Mouse (Mus musculus) embryonic facial prominence, embryonic 11.5 days (tissue): Measurements from ENCODE around the gene Rab24. TPM values are rescaled to one million over a fixed set of nuclear protein-coding genes. Genes with fewer than 3 reads are reported as not detected.
A peak's percentile ranks its signal among the peaks of the same experiment; 100 is the strongest.

ENCODE experiments used
- ATAC-seq: fragments of 200-750 bp; cut with Nextera tagmentation; replicated peaks from 2 replicates; pipeline ENCODE4 v1.8.0; 2017; ENCODE audit warnings: low read depth; ENCODE audit not compliant: insufficient number of reproducible peaks, low FRiP score, low TSS enrichment
- DNase-seq: peaks from one replicate; pipeline ENCODE4 v3.0.0-alpha.2; 2015; ENCODE audit warnings: low spot score
- H3K27ac ChIP-seq: fragments of 300-500 bp; sonication (generic); replicated peaks from 2 replicates; pipeline ENCODE4 v1.5.1; 2014; ENCODE audit warnings: mild to moderate bottlenecking, low read depth, low read length, control low read depth
- H3K27me3 ChIP-seq: fragments of 300-500 bp; sonication (generic); 2 replicates; pipeline ENCODE4 v1.6.1; 2014; ENCODE audit warnings: mild to moderate bottlenecking, low read length, moderate library complexity, mixed read lengths; ENCODE audit not compliant: control insufficient read depth, insufficient read depth
- H3K36me3 ChIP-seq: fragments of 300-500 bp; sonication (generic); replicated peaks from 2 replicates; pipeline ENCODE4 v1.6.1; 2014; ENCODE audit warnings: low read depth, mild to moderate bottlenecking, low read length, moderate library complexity, mixed read lengths; ENCODE audit not compliant: control insufficient read depth, insufficient read depth
- H3K4me1 ChIP-seq: fragments of 300-500 bp; sonication (generic); 2 replicates; pipeline ENCODE4 v1.6.1; 2014; ENCODE audit warnings: low read length, mixed read lengths; ENCODE audit not compliant: control insufficient read depth, insufficient read depth
- H3K4me2 ChIP-seq: fragments of 300-500 bp; sonication (generic); 2 replicates; pipeline ENCODE4 v1.6.1; 2014; ENCODE audit warnings: low read depth, mild to moderate bottlenecking, control low read depth, low read length, moderate library complexity
- H3K4me3 ChIP-seq: fragments of 300-500 bp; sonication (generic); 2 replicates; pipeline ENCODE4 v1.5.1; 2014; ENCODE audit warnings: low read depth, low read length, control low read depth
- H3K9ac ChIP-seq: fragments of 300-500 bp; sonication (generic); replicated peaks from 2 replicates; pipeline ENCODE4 v1.6.1; 2014; ENCODE audit warnings: mild to moderate bottlenecking, control low read depth, low read length
- H3K9me3 ChIP-seq: fragments of 300-500 bp; sonication (generic); replicated peaks from 2 replicates; pipeline ENCODE4 v1.6.1; 2016; ENCODE audit warnings: mild to moderate bottlenecking, low read length, inconsistent platforms, mixed read lengths; ENCODE audit not compliant: control insufficient read depth
- WGBS: fragments of 180-500 bp; shearing (Covaris S2); extraction: QIAGEN DNeasy Blood & Tissue Kit; methylation state at CpG from one replicate; pipeline ENCODE4 v1.1.7; 2014; 5-methylcytosine and 5-hydroxymethylcytosine counted together
- polyA plus RNA-seq: library from polyadenylated mRNA; unstranded; fragments of >200 nt; fragmentation: Nextera tagmentation; extraction: Ambion mirVana; gene quantifications from 2 replicates; pipeline ENCODE4 v1.2.1, GENCODE M21; 2014

The Rab24 gene
- polyA plus RNA-seq, 1 experiment from 2014 or later, result 84.8 TPM

- Histone ChIP-seq H3K9ac (no peak overlapping the region), H3K36me3 (peaks cover 10% of the 10 kb centered on the region), H3K4me2 (no peak overlapping the region), H3K4me3 (no peak overlapping the region), H3K4me1 (no peaks in the 10 kb centered on the region), H3K27me3 (no peaks in the 10 kb centered on the region), H3K27ac (no peak overlapping the region), H3K9me3 (no peaks in the 10 kb centered on the region)
- no peak for DNase-seq
- 93% methylated on average over 5 of the region's 5 CpGs for WGBS
- no peak for ATAC-seq
Observed at GRCm38 (mm10) chr13:55300913-55301312, 20.8 kb downstream of the Rab24 start.

- ATAC-seq, result no peak
- Histone ChIP-seq H3K4me2 (no peak overlapping the region), H3K36me3 (peaks cover 6% of the 10 kb centered on the region), H3K9me3 (no peaks in the 10 kb centered on the region), H3K27me3 (no peaks in the 10 kb centered on the region), H3K4me3 (no peak overlapping the region), H3K27ac (no peak overlapping the region), H3K4me1 (no peaks in the 10 kb centered on the region), H3K9ac (no peak overlapping the region)
- DNase-seq, result no peak
- WGBS, result 96% methylated on average over 1 of the region's 1 CpGs
Observed at GRCm38 (mm10) chr13:55296760-55297159, 25.0 kb downstream of the Rab24 start.

DNA sequence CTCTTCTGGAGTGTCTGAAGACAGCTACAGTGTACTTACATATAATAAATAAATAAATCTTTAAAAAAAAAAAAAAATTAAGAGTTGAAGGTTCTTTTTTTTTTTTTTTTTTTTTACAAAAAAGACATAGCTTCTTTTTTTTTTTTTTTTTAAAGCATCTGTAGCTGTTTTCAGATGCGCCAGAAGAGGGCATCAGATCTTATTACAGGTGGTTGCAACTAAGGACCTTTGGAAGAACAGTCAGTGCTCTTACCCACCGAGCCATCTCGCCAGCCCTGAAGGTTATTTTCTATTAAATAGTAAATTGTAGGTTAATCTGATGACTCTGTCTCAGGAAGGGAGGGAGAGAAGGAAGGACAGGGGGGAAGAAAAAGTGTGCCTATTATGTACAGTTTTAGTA lies 32.9 kb downstream of the Rab24 start:
- H3K4me1 ChIP-seq, result no peaks in the 10 kb centered on the region
- no peak overlapping the region for H3K4me3 ChIP-seq
- H3K9ac ChIP-seq, result no peak overlapping the region
- H3K36me3 ChIP-seq, result peaks cover 13% of the 10 kb centered on the region
- no peak for ATAC-seq
- H3K27ac ChIP-seq, result no peak overlapping the region
- no peaks in the 10 kb centered on the region for H3K9me3 ChIP-seq
- no peaks in the 10 kb centered on the region for H3K27me3 ChIP-seq
- DNase-seq, result no peak
- 79% methylated on average over 3 of the region's 3 CpGs for WGBS
- H3K4me2 ChIP-seq, result no peak overlapping the region

DNA sequence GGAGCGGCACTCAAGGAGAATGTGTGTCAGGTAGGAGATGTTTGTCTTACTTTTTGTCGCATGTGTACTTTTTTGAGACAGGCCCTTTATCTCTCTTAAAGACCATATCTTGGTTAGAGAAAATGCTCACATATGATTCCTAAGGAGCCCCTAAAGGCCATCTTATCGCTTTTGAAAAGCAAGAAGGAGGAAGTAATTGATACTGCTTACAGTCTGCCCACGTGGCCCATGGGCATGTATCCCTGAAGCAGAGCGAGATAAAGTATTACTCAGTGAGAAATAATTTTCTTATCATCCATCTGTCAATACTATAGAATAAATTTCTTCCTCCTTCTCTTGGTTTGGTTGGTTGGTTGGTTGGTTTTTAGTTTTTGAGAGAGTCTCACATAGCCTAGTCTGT lies 44.1 kb downstream of the Rab24 start:
- DNase-seq, result no peak
- H3K4me2 ChIP-seq, result no peak overlapping the region
- H3K4me3 ChIP-seq, result no peak overlapping the region
- no peak overlapping the region for H3K9ac ChIP-seq
- H3K4me1 ChIP-seq, result no peaks in the 10 kb centered on the region
- ATAC-seq, result no peak
- H3K9me3 ChIP-seq, result no peaks in the 10 kb centered on the region
- peaks cover 13% of the 10 kb centered on the region for H3K36me3 ChIP-seq
- H3K27ac ChIP-seq, result no peak overlapping the region
- H3K27me3 ChIP-seq, result no peaks in the 10 kb centered on the region
- WGBS, result 97% methylated on average over 5 of the region's 5 CpGs

DNA sequence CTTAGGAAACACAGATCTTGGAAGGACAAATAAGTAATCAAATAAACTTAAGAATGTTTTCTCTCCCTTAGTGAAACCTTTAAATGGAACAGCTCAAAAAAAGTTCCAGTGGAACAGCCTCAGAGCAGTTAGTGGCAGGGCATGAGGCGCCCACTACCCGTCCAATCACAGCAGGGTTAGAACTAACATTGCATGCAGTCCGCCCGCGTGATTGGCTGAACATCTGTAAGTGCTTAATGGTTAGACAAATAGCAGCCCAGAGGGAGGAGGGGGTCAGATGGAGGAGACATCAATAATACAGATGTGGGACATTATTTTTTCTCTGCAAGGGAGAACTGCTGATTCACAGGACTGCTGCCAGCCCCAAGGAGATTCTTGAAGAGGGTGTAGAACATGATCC lies 44.5 kb downstream of the Rab24 start:
- no peaks in the 10 kb centered on the region for H3K27me3 ChIP-seq
- no peaks in the 10 kb centered on the region for H3K9me3 ChIP-seq
- 76% methylated on average over 5 of the region's 5 CpGs for WGBS
- no peak overlapping the region for H3K27ac ChIP-seq
- H3K4me1 ChIP-seq, result no peaks in the 10 kb centered on the region
- H3K36me3 ChIP-seq, result peaks cover 13% of the 10 kb centered on the region
- ATAC-seq (no peak), DNase-seq (peak; percentile 49)
- no peak overlapping the region for H3K9ac ChIP-seq
- H3K4me3 ChIP-seq, result no peak overlapping the region
- H3K4me2 ChIP-seq, result no peak overlapping the region

Other genes starting within 250 kb of the Rab24 start
- 26.2 and 35.1 TPM in 2 replicates for gene Uimc1, start 221.6 kb downstream of the Rab24 start, polyA plus RNA-seq
- gene Zfp346, start 216.6 kb downstream of the Rab24 start, polyA plus RNA-seq, result 19.0 and 19.6 TPM in 2 replicates
- gene Gm17617, start 188.4 kb downstream of the Rab24 start, polyA plus RNA-seq, result not detected in 2 replicates
- gene Fgfr4, start 169.3 kb downstream of the Rab24 start, polyA plus RNA-seq, result 1.4 and 1.6 TPM in 2 replicates
- gene Nsd1, start 112.2 kb downstream of the Rab24 start, polyA plus RNA-seq, result 62.3 and 67.4 TPM in 2 replicates
- gene Prelid1, start 1.4 kb downstream of the Rab24 start, polyA plus RNA-seq, result 405 and 441 TPM in 2 replicates
- gene Mxd3, start 7.9 kb upstream of the Rab24 start, polyA plus RNA-seq, result 24.1 and 27.1 TPM in 2 replicates
- 78.1 and 81.8 TPM in 2 replicates for gene Lman2, start 40.8 kb upstream of the Rab24 start, polyA plus RNA-seq
- gene Rgs14, start 47.8 kb upstream of the Rab24 start, polyA plus RNA-seq, result 0.53 and 0.56 TPM in 2 replicates
- 0.14 TPM in 1 of 2 replicates, not detected in the other for gene Slc34a1, start 76.2 kb upstream of the Rab24 start, polyA plus RNA-seq
- gene Pfn3, start 93.3 kb upstream of the Rab24 start, polyA plus RNA-seq, result not detected in 2 replicates
- not detected in 2 replicates for gene F12, start 104.8 kb upstream of the Rab24 start, polyA plus RNA-seq
- 50.4 and 59.7 TPM in 2 replicates for gene Grk6, start 123.1 kb upstream of the Rab24 start, polyA plus RNA-seq
- 1.7 TPM in 2 replicates for gene Prr7, start 142.3 kb upstream of the Rab24 start, polyA plus RNA-seq
- 231 and 252 TPM in 2 replicates for gene Dbn1, start 166.2 kb upstream of the Rab24 start, polyA plus RNA-seq
- 124 and 136 TPM in 2 replicates for gene Pdlim7, start 191.7 kb upstream of the Rab24 start, polyA plus RNA-seq
- 1.0 and 1.3 TPM in 2 replicates for gene Dok3, start 207.3 kb upstream of the Rab24 start, polyA plus RNA-seq
- 77.7 and 81.4 TPM in 2 replicates for gene Ddx41, start 214.7 kb upstream of the Rab24 start, polyA plus RNA-seq
- gene Fam193b, start 249.2 kb upstream of the Rab24 start, polyA plus RNA-seq, result 36.7 and 37.0 TPM in 2 replicates